Mouse (Mus musculus) G1E (cell line): ENCODE results near the gene Cd180. TPM values are rescaled to one million over a fixed set of nuclear protein-coding genes. Genes with fewer than 3 reads are reported as not detected.

ENCODE experiments used
- ATAC-seq: 2 replicates; pipeline ENCODE4 v1.8.0; 2016; ENCODE audit warnings: mild to moderate bottlenecking; ENCODE audit not compliant: insufficient number of reproducible peaks, poor library complexity, low FRiP score, severe bottlenecking; ENCODE audit errors: extremely low read depth
- DNase-seq: peaks from one replicate; pipeline ENCODE4 v3.0.0; 2012; ENCODE audit warnings: low spot score
- H3K27me3 ChIP-seq: 2 replicates; pipeline ENCODE4 v1.6.1; 2012; ENCODE audit warnings: mild to moderate bottlenecking, low read length, inconsistent platforms; ENCODE audit not compliant: insufficient read depth
- H3K36me3 ChIP-seq: replicated peaks from 2 replicates; pipeline ENCODE3; 2012; ENCODE audit warnings: mild to moderate bottlenecking, inconsistent platforms
- H3K4me1 ChIP-seq: 2 replicates; pipeline ENCODE4 v1.6.1; 2012; ENCODE audit warnings: low read depth, low read length, inconsistent platforms, mixed read lengths; ENCODE audit not compliant: insufficient read depth
- H3K4me3 ChIP-seq: 2 replicates; pipeline ENCODE4 v1.5.1; 2012; ENCODE audit warnings: low read depth, mild to moderate bottlenecking, inconsistent platforms, low read length, moderate library complexity, mixed read lengths
- H3K9me3 ChIP-seq: replicated peaks from 2 replicates; pipeline ENCODE4 v1.6.1; 2012; ENCODE audit warnings: inconsistent platforms
- CTCF ChIP-seq: IDR thresholded peaks from 2 replicates; pipeline ENCODE4 v1.5.1; 2012; ENCODE audit warnings: low read depth, low read length, inconsistent platforms, mixed read lengths
- GATA1 ChIP-seq: IDR thresholded peaks from 2 replicates; pipeline ENCODE4 v1.6.1; 2012; ENCODE audit warnings: borderline replicate concordance, low read length, inconsistent platforms, mixed read lengths
- GATA2 ChIP-seq: IDR thresholded peaks from 2 replicates; pipeline ENCODE4 v1.6.1; 2012; ENCODE audit warnings: low read depth, low read length, inconsistent platforms, borderline replicate concordance
- POLR2AphosphoS5 ChIP-seq: IDR thresholded peaks from 2 replicates; pipeline ENCODE4 v1.6.1; 2012; ENCODE audit warnings: low read depth, low read length, inconsistent platforms; ENCODE audit not compliant: insufficient replicate concordance
- TAL1 ChIP-seq: conservative IDR thresholded peaks from 2 replicates; pipeline ENCODE4 v1.6.1; 2012; ENCODE audit warnings: low read depth, low read length, inconsistent platforms, mixed read lengths
- polyA plus RNA-seq: library from polyadenylated mRNA; stranded (reverse); fragments of >175 nt; gene quantifications from 2 replicates; pipeline ENCODE4 v1.2.3, GENCODE M21; 2012
- total RNA-seq, 2 experiments: library from RNA; stranded (forward) in 1 of 2; stranded (reverse) in 1 of 2; fragments of 200-1000 nt in 1 of 2; fragments of >200 nt in 1 of 2; fragmentation: Nextera tagmentation in 1 of 2; gene quantifications; 2 replicates each; pipeline ENCODE4 v1.2.3; 2014 to 2017

Cd180 gene
- total and polyA plus RNA-seq, 3 experiments: 1.3 TPM; not detected in 2

GRCm38 (mm10) chr13:102764218-102764617 lies 70.9 kb downstream of the Cd180 start:
- no peaks in the 10 kb centered on the region for H3K4me1 ChIP-seq

GRCm38 (mm10) chr13:102765216-102765615 lies 71.9 kb downstream of the Cd180 start:
- Histone ChIP-seq H3K27me3 (no peaks in the 10 kb centered on the region), H3K9me3 (no peaks in the 10 kb centered on the region), H3K36me3 (no peaks in the 10 kb centered on the region), H3K4me3 (no peak overlapping the region), H3K4me1 (no peaks in the 10 kb centered on the region)
- ATAC-seq (no peak), DNase-seq (no peak)
- TF ChIP-seq TAL1 (no peak), GATA2 (no peak), GATA1 (no peak), CTCF (no peak), POLR2AphosphoS5 (no peak)

More at GRCm38 (mm10) chr13:102764218-102764617, 70.9 kb downstream of the Cd180 start:
- no peaks in the 10 kb centered on the region for H3K9me3 ChIP-seq
- ATAC-seq: no peak
- H3K4me3 ChIP-seq: no peak overlapping the region
- H3K27me3 ChIP-seq: no peaks in the 10 kb centered on the region
- no peaks in the 10 kb centered on the region for H3K36me3 ChIP-seq
- no peak for TF ChIP-seq POLR2AphosphoS5
- TF ChIP-seq CTCF: no peak
- TF ChIP-seq GATA2: no peak
- TF ChIP-seq TAL1: no peak
- TF ChIP-seq GATA1: no peak
- DNase-seq: no peak

GRCm38 (mm10) chr13:102767110-102767509 lies 73.8 kb downstream of the Cd180 start:
- no peak overlapping the region for H3K4me3 ChIP-seq
- no peaks in the 10 kb centered on the region for H3K4me1 ChIP-seq
- no peaks in the 10 kb centered on the region for H3K9me3 ChIP-seq
- no peaks in the 10 kb centered on the region for H3K36me3 ChIP-seq
- ATAC-seq: no peak
- TF ChIP-seq TAL1 (no peak), POLR2AphosphoS5 (no peak), CTCF (no peak), GATA2 (no peak), GATA1 (no peak)
- DNase-seq: no peak
- no peaks in the 10 kb centered on the region for H3K27me3 ChIP-seq

- Histone ChIP-seq H3K36me3 (no peaks in the 10 kb centered on the region), H3K27me3 (no peaks in the 10 kb centered on the region), H3K4me3 (no peak overlapping the region), H3K9me3 (no peaks in the 10 kb centered on the region), H3K4me1 (no peaks in the 10 kb centered on the region)
- DNase-seq: no peak
- no peak for ATAC-seq
- TF ChIP-seq TAL1 (no peak), GATA1 (no peak), GATA2 (no peak), CTCF (no peak), POLR2AphosphoS5 (no peak)
Observed at GRCm38 (mm10) chr13:102768512-102768911, 75.2 kb downstream of the Cd180 start.

GRCm38 (mm10) chr13:102770194-102770593 lies 76.8 kb downstream of the Cd180 start:
- H3K36me3 ChIP-seq: no peaks in the 10 kb centered on the region
- H3K9me3 ChIP-seq: no peaks in the 10 kb centered on the region
- ATAC-seq: no peak
- no peak for DNase-seq
- H3K4me1 ChIP-seq: no peaks in the 10 kb centered on the region
- H3K4me3 ChIP-seq: no peak overlapping the region
- no peaks in the 10 kb centered on the region for H3K27me3 ChIP-seq
- no peak for TF ChIP-seq TAL1
- no peak for TF ChIP-seq GATA2
- no peak for TF ChIP-seq POLR2AphosphoS5
- TF ChIP-seq GATA1: no peak
- TF ChIP-seq CTCF: no peak

GRCm38 (mm10) chr13:102773169-102773568 lies 79.8 kb downstream of the Cd180 start:
- Histone ChIP-seq H3K4me1 (no peaks in the 10 kb centered on the region), H3K27me3 (no peaks in the 10 kb centered on the region), H3K4me3 (no peak overlapping the region), H3K36me3 (no peaks in the 10 kb centered on the region), H3K9me3 (no peaks in the 10 kb centered on the region)
- no peak for TF ChIP-seq CTCF
- TF ChIP-seq POLR2AphosphoS5: no peak
- no peak for TF ChIP-seq TAL1
- TF ChIP-seq GATA2: no peak
- no peak for DNase-seq
- ATAC-seq: no peak

GRCm38 (mm10) chr13:102774786-102775201 lies 81.4 kb downstream of the Cd180 start:
- DNase-seq (no peak), ATAC-seq (no peak)
- no peak overlapping the region for H3K4me3 ChIP-seq
- no peaks in the 10 kb centered on the region for H3K36me3 ChIP-seq
- no peaks in the 10 kb centered on the region for H3K27me3 ChIP-seq
- no peaks in the 10 kb centered on the region for H3K9me3 ChIP-seq
- TF ChIP-seq TAL1 (no peak), GATA1 (no peak), GATA2 (no peak), CTCF (no peak), POLR2AphosphoS5 (no peak)
- H3K4me1 ChIP-seq: no peaks in the 10 kb centered on the region
